Mouse (Mus musculus): ENCODE measurements around the gene Krt222.

DNA sequence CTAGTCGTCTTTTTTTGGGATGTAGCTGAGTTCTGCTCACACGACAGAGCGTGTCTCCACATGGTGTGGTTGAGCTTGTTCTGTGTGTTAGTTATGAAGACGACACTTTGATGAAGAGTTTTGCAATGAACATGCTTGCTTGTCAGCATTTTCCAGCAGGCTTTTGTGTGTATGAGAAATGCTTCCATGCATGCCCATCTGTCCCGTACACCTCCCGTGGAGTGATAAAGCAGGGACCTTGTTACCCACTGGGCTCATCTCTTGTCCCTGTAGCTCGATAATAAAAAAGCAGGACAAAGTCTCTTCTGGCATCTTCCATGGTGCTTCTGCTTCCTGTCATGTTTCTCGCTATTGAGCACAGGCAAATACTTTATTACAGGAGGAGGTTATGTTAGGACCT lies 8.8 kb upstream of the Krt222 start:
- TF ChIP-seq CTCF (IDR thresholded peaks at IDR 0.05; ENCODE audit: insufficient read depth, low read length) = no peak
- no peak for TF ChIP-seq POLR2A (IDR thresholded peaks at IDR 0.05; ENCODE audit: borderline replicate concordance, extremely low read depth, low read depth, low read length)
